ENCODE assay signal across 8 mouse cellular contexts in the genomic region with DNA sequence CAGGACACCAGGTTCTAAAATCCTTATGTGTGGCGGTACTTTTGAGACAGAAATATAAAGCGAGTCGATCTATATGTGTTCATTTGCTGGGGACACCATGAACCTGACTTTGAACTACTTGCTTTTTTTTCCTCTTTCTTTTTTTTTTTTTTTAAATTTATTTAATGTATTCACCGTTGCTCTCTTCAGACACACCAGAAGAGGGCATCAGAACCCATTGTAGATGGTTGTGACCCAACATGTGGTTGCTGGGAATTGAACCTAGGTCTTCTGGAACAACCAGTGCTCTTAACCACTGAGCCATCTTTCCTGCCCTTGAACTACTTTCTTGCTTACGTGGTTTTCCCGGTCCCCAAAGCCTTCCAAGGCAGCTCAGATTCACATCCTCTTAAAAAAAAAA. TPM values are rescaled to one million over a fixed set of nuclear protein-coding genes. Genes with fewer than 3 reads are reported as not detected.
A peak's percentile ranks its signal among the peaks of the same experiment; 100 is the strongest.
DNase-seq lines count a peak whose midpoint lies in the region; ATAC-seq and TF ChIP-seq lines count a peak whose summit lies in the region.

No protein-coding gene starts in this region.

- H3K9ac ChIP-seq in heart, embryonic 15.5 days: peak overlapping the region; percentile 92
- peak overlapping the region; percentile 85; the same call in 1 of the 2 replicates for H3K9ac ChIP-seq in midbrain, embryonic 11.5 days (ENCODE audit: low read length)

- no peak for TF ChIP-seq CTCF in G1E (IDR thresholded peaks at IDR 0.05; ENCODE audit: low read depth, low read length)

- no peaks in the 10 kb centered on the region for H3K27me3 ChIP-seq in heart, embryonic 15.5 days
- no peaks in the 10 kb centered on the region for H3K27me3 ChIP-seq in G1E (ENCODE audit: insufficient read depth, low read length)
- H3K27me3 ChIP-seq in hindbrain, embryonic 10.5 days (ENCODE audit: insufficient read depth, poor library complexity, severe bottlenecking): no peaks in the 10 kb centered on the region
- H3K27me3 ChIP-seq in midbrain, embryonic 11.5 days (ENCODE audit: control insufficient read depth, insufficient read depth, low read length): no peaks in the 10 kb centered on the region

- ATAC-seq in heart, embryonic 15.5 days (replicated peaks; ENCODE audit: insufficient number of reproducible peaks, insufficient read depth, low FRiP score, low read depth): no peak
- ATAC-seq in G1E (ENCODE audit: extremely low read depth, insufficient number of reproducible peaks, low FRiP score, poor library complexity, severe bottlenecking): no peak
- ATAC-seq in midbrain, embryonic 11.5 days (ENCODE audit: low FRiP score): no peak

- DNase-seq in heart, postnatal 4 days: no peak
- DNase-seq in G1E (ENCODE audit: low spot score): no peak
- DNase-seq in hindbrain, embryonic 10.5 days (ENCODE audit: low spot score): no peak
- DNase-seq in midbrain, embryonic 11.5 days (ENCODE audit: low spot score, missing footprints): no peak
- no peak for DNase-seq in yolk sac, embryonic 10.5 days (ENCODE audit: low spot score)
- no peak for DNase-seq in ovary, postnatal 36 days (ENCODE audit: low spot score)
- no peak for DNase-seq in adrenal gland, adult 18-20 months (ENCODE audit: low spot score in 2 of 2)

- 46% methylated on average over 6 of the region's 6 CpGs for WGBS in heart, embryonic 15.5 days
- WGBS in hindbrain, embryonic 10.5 days: 48% methylated on average over 6 of the region's 6 CpGs
- 47% methylated on average over 6 of the region's 6 CpGs for WGBS in midbrain, embryonic 11.5 days

- H3K4me2 ChIP-seq in heart, embryonic 15.5 days: peak overlapping the region; percentile 87
- peak overlapping the region; percentile 74 for H3K4me2 ChIP-seq in midbrain, embryonic 11.5 days

- H3K36me3 ChIP-seq in heart, embryonic 15.5 days: peaks cover 3% of the 10 kb centered on the region; the same call in 1 of the 2 replicates
- H3K36me3 ChIP-seq in G1E (replicated peaks): peaks cover 55% of the 10 kb centered on the region
- peaks cover 25% of the 10 kb centered on the region for H3K36me3 ChIP-seq in hindbrain, embryonic 10.5 days
- H3K36me3 ChIP-seq in midbrain, embryonic 11.5 days (ENCODE audit: control insufficient read depth, insufficient read depth, low read length): peaks cover 3% of the 10 kb centered on the region; the same call in 1 of the 2 replicates

- peaks cover 29% of the 10 kb centered on the region for H3K4me1 ChIP-seq in heart, embryonic 15.5 days (replicated peaks)
- peaks cover 43% of the 10 kb centered on the region for H3K4me1 ChIP-seq in G1E (ENCODE audit: insufficient read depth, low read depth, low read length)
- peaks cover 30% of the 10 kb centered on the region for H3K4me1 ChIP-seq in hindbrain, embryonic 10.5 days (replicated peaks)
- H3K4me1 ChIP-seq in midbrain, embryonic 11.5 days (ENCODE audit: control insufficient read depth, insufficient read depth, low read length): peaks cover 12% of the 10 kb centered on the region

- H3K9me3 ChIP-seq in heart, embryonic 15.5 days (replicated peaks): no peaks in the 10 kb centered on the region
- no peaks in the 10 kb centered on the region for H3K9me3 ChIP-seq in G1E (replicated peaks)
- H3K9me3 ChIP-seq in hindbrain, embryonic 10.5 days: no peaks in the 10 kb centered on the region
- H3K9me3 ChIP-seq in midbrain, embryonic 11.5 days (ENCODE audit: control insufficient read depth, low read length): no peaks in the 10 kb centered on the region

- H3K27ac ChIP-seq in heart, embryonic 15.5 days: peak overlapping the region; percentile 87
- peak overlapping the region; percentile 92 for H3K27ac ChIP-seq in hindbrain, embryonic 10.5 days
- peak overlapping the region; percentile 75; the same call in 1 of the 2 replicates for H3K27ac ChIP-seq in midbrain, embryonic 11.5 days (ENCODE audit: low read depth, low read length)

- peak overlapping the region; percentile 99 for H3K4me3 ChIP-seq in heart, embryonic 15.5 days
- H3K4me3 ChIP-seq in G1E (ENCODE audit: low read depth, low read length): peak overlapping the region; percentile 90
- H3K4me3 ChIP-seq in hindbrain, embryonic 10.5 days: peak overlapping the region; percentile 99
- H3K4me3 ChIP-seq in midbrain, embryonic 11.5 days (ENCODE audit: low read depth, low read length): peak overlapping the region; percentile 90

RNA-seq across cellular contexts. Expression of a gene that starts 0.5 kb away (rescaled TPM):
- 23.2 and 28.2 TPM in 2 replicates for polyA plus RNA-seq in heart, embryonic 15.5 days (2015; fragmentation: Nextera tagmentation; extraction: Ambion mirVana)
- 10 to 100 TPM; 66.5 to 68.5 TPM for total RNA-seq in heart, postnatal 4 days (2021)
- total RNA-seq in G1E (2014; fragmentation: Nextera tagmentation): 61.3 and 122 TPM in 2 replicates
- total RNA-seq in G1E (2017): 35.4 and 39.7 TPM in 2 replicates
- polyA plus RNA-seq in G1E (2012): 24.7 and 32.4 TPM in 2 replicates
- polyA plus RNA-seq in hindbrain, embryonic 10.5 days (2016; fragmentation: Nextera tagmentation; extraction: Ambion mirVana): 51.4 and 61.7 TPM in 2 replicates
- 31.7 and 36.5 TPM in 2 replicates for polyA plus RNA-seq in midbrain, embryonic 11.5 days (2014; fragmentation: Nextera tagmentation; extraction: Ambion mirVana)
- total RNA-seq in adrenal gland, adult 18-20 months (2021): 100 to 1,000 TPM; 125 to 137 TPM

RNA-seq across cellular contexts. Expression of a gene that starts 23.2 kb away (rescaled TPM):
- 73.4 and 100 TPM in 2 replicates for polyA plus RNA-seq in heart, embryonic 15.5 days (2015; fragmentation: Nextera tagmentation; extraction: Ambion mirVana)
- 10 to 100 TPM; 43.6 to 49.9 TPM for total RNA-seq in heart, postnatal 4 days (2021)
- total RNA-seq in G1E (2014; fragmentation: Nextera tagmentation) (79.9 and 83.5 TPM in 2 replicates), G1E (2017) (71.2 and 72.3 TPM in 2 replicates)
- 25.9 and 28.8 TPM in 2 replicates for polyA plus RNA-seq in G1E (2012)
- polyA plus RNA-seq in hindbrain, embryonic 10.5 days (2016; fragmentation: Nextera tagmentation; extraction: Ambion mirVana): 358 and 426 TPM in 2 replicates
- 283 and 284 TPM in 2 replicates for polyA plus RNA-seq in midbrain, embryonic 11.5 days (2014; fragmentation: Nextera tagmentation; extraction: Ambion mirVana)
- total RNA-seq in adrenal gland, adult 18-20 months (2021): 10 to 100 TPM; 19.2 to 26.3 TPM

RNA-seq across cellular contexts. Expression of a gene that starts 41.0 kb away (rescaled TPM):
- 32.2 and 36.5 TPM in 2 replicates for polyA plus RNA-seq in heart, embryonic 15.5 days (2015; fragmentation: Nextera tagmentation; extraction: Ambion mirVana)
- total RNA-seq in heart, postnatal 4 days (2021): 10 to 100 TPM; 33.6 to 42.8 TPM
- total RNA-seq in G1E (2014; fragmentation: Nextera tagmentation) (5.6 and 9.5 TPM in 2 replicates), G1E (2017) (29.0 and 32.5 TPM in 2 replicates)
- polyA plus RNA-seq in G1E (2012): 20.2 and 26.8 TPM in 2 replicates
- 44.7 and 46.5 TPM in 2 replicates for polyA plus RNA-seq in hindbrain, embryonic 10.5 days (2016; fragmentation: Nextera tagmentation; extraction: Ambion mirVana)
- 48.0 and 49.5 TPM in 2 replicates for polyA plus RNA-seq in midbrain, embryonic 11.5 days (2014; fragmentation: Nextera tagmentation; extraction: Ambion mirVana)
- 100 to 1,000 TPM in 1 of 2 experiments, 10 to 100 TPM in 1; 50.8 to 100 TPM for total RNA-seq in adrenal gland, adult 18-20 months (2021)

RNA-seq across cellular contexts. Expression of a gene that starts 42.4 kb away (rescaled TPM):
- polyA plus RNA-seq in heart, embryonic 15.5 days (2015; fragmentation: Nextera tagmentation; extraction: Ambion mirVana): 74.7 and 78.0 TPM in 2 replicates
- total RNA-seq in heart, postnatal 4 days (2021): 10 to 100 TPM; 93.6 to 97.0 TPM
- total RNA-seq in G1E (2014; fragmentation: Nextera tagmentation) (28.8 and 30.8 TPM in 2 replicates), G1E (2017) (15.6 and 21.1 TPM in 2 replicates)
- 81.7 and 82.8 TPM in 2 replicates for polyA plus RNA-seq in G1E (2012)
- 96.7 and 102 TPM in 2 replicates for polyA plus RNA-seq in hindbrain, embryonic 10.5 days (2016; fragmentation: Nextera tagmentation; extraction: Ambion mirVana)
- 68.6 and 73.2 TPM in 2 replicates for polyA plus RNA-seq in midbrain, embryonic 11.5 days (2014; fragmentation: Nextera tagmentation; extraction: Ambion mirVana)
- total RNA-seq in adrenal gland, adult 18-20 months (2021): 100 to 1,000 TPM; 107 to 148 TPM

RNA-seq across cellular contexts. Expression of a gene that starts 42.4 kb away (rescaled TPM):
- polyA plus RNA-seq in heart, embryonic 15.5 days (2015; fragmentation: Nextera tagmentation; extraction: Ambion mirVana): 16.6 and 21.3 TPM in 2 replicates
- total RNA-seq in heart, postnatal 4 days (2021): 10 to 100 TPM; 24.8 to 27.1 TPM
- total RNA-seq in G1E (2014; fragmentation: Nextera tagmentation) (3.4 and 6.5 TPM in 2 replicates), G1E (2017) (18.2 and 19.4 TPM in 2 replicates)
- 9.4 and 12.1 TPM in 2 replicates for polyA plus RNA-seq in G1E (2012)
- polyA plus RNA-seq in hindbrain, embryonic 10.5 days (2016; fragmentation: Nextera tagmentation; extraction: Ambion mirVana): 30.8 and 36.3 TPM in 2 replicates
- 18.4 and 20.8 TPM in 2 replicates for polyA plus RNA-seq in midbrain, embryonic 11.5 days (2014; fragmentation: Nextera tagmentation; extraction: Ambion mirVana)
- total RNA-seq in adrenal gland, adult 18-20 months (2021): 10 to 100 TPM; 40.6 to 46.1 TPM
